Mouse (Mus musculus): Measurements from ENCODE around the gene Adam23. TPM values are rescaled to one million over a fixed set of nuclear protein-coding genes. Genes with fewer than 3 reads are reported as not detected.
"Not testable (repeated sequence)": the region's sequence is repeated elsewhere in the genome, so short reads cannot be mapped to it uniquely, and the experiment has no call there.

The Adam23 gene
- total RNA-seq, 2 experiments from 2014 or later: 12.8 to 16.4 TPM

DNA sequence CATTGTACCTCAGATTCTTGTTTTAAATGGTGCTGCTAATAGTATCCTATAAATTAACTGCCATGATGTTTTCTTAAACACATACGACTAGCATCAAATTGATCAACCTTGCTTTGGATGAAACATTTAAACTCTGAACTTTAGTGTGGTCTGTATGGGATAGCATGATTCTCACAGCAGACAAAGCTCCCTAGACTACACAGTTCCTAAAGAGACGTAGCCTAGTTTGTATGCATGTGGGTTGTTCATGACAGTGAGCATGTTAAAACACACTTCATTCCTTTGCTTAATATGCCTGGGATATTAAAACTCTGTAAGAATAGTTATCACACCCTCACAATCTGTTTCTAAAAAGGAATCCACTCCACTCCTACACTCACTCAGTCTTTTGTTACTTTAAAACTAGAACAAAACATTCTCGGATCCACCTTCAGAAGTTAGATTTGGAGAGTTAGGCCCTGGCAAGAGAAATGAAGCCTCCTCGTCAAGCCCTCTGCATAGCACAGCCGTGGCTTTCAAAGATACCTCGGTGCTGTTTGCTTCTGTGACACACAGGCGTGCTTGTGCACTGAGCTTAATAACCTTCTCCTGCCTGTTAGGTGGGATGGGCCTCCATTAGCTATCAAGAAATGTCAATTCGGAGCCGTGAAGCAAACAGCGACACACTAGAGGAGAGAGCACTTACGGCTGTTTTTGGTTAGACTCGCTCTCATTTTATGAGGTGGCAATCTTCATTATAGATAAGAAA is 128.3 kb downstream of the Adam23 start:
- no peak for DNase-seq (ENCODE audit: low spot score in 2 of 2)

DNA sequence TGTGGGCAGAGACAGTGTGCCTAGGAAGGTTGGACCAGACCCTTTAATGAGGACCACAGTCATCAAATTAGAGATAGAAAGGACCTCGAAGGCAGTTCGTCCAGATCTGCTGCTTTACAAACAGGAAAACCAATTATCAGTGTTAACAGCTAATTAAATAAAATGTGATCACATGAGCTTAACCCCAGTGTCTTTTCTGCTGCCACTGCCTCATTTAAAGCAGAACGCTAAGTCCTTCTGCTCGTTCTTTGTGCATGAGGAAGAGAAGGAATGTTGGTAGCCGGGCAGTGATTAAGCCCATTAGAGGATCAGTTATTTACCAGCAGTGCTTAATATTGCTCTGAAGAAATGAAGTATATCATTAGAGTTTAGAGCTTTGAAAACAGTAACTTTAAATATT is 131.1 kb downstream of the Adam23 start:
- DNase-seq (ENCODE audit: low spot score in 2 of 2): no peak

- DNase-seq (ENCODE audit: low spot score in 2 of 2): no peak
These were observed 133.5 kb downstream of the Adam23 start for GRCm38 (mm10) chr1:63579153-63579552.

- DNase-seq (ENCODE audit: low spot score in 2 of 2): no peak
These were observed 141.2 kb downstream of the Adam23 start for GRCm38 (mm10) chr1:63586869-63587268.

- no peak for DNase-seq (ENCODE audit: low spot score in 2 of 2)
These were observed 158.3 kb downstream of the Adam23 start for GRCm38 (mm10) chr1:63603870-63604500.

GRCm38 (mm10) chr1:63609613-63610012 is 163.9 kb downstream of the Adam23 start:
- no peak for DNase-seq (ENCODE audit: low spot score in 2 of 2)

GRCm38 (mm10) chr1:63614594-63614993 is 168.9 kb downstream of the Adam23 start:
- DNase-seq (ENCODE audit: low spot score in 2 of 2): peak; percentile 43 to 50

DNA sequence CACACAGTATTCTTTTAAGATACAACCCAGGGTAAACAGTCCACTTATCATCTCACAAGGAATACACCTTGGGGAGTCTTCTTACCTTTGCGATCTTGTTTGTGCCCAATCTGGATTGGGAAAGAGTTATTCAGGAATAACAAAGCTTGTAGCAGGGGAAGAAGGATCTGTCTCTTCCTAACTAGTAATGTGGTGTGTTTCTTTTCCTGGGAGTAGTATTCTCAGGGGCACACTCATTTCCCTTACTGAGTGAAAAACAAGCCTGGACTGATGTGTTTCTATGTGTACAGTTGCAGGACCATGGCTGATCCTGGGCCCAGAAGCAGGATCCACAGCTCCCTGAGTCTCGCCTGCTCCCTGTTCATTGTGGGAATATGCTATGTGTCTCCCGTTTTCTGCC is 170.0 kb downstream of the Adam23 start, which contains the start of gene Gm39653:
Gene Gm39653 (plus strand): TSS at position 301 of the 400 bp plus-strand sequence.
- DNase-seq (ENCODE audit: low spot score in 2 of 2): no peak

DNA sequence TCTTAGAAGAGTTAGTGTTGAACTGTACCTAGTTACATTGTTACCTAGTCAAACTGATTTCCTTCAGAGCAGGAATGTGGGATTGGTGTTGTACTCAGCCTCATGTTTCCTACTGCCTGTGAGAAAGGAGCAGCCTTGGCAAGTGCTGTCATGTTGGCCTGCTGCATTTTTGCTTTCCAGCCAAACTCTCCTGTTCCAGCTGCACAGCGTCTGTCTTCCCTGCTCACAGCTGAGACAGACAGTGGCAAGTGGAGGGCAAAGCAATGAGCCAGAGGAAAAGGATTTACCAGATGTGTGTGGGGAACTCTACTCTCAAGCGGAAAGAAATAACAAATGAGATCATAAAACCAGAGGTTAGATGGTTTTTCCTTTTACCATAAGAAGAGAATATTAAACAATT is 182.5 kb downstream of the Adam23 start:
- DNase-seq (ENCODE audit: low spot score in 2 of 2): no peak

DNA sequence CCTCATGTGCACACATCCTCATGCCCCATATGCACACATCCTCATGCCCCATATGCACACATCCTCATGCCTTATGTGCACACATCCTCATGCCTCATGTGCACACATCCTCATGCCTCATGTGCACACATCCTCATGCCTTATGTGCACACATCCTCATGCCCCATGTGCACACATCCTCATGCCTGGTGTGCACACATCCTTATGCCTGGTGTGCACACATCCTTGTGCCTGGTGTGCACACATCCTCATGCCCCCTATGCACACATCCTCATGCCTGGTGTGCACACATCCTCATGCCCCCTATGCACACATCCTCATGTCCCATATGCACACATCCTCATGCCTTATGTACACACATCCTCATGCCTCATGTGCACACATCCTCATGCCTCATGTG is 184.7 kb downstream of the Adam23 start:
- DNase-seq (ENCODE audit: low spot score in 2 of 2): not testable (repeated sequence)

DNA sequence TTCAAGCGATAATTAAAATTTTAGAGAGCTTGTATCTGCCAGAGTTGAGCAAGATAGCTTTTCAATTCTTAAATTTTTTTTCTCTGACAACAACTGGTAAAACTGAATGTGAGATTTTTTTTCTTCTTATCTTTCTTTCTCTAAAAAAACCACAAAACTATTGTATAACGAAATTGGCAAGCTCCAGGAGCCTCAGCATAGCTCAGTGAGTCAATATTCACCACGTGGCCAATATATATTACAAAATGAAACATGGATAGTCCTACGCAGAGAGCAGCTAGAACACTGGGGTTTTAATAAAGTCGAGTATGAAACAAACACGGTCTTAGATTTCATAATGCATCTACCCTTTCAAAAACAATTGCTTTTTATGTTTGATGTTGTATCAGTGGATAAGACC is 194.2 kb downstream of the Adam23 start:
- DNase-seq (ENCODE audit: low spot score in 2 of 2): no peak

Other genes starting within 250 kb of the Adam23 start
- under 1 TPM; 0.26 to 0.43 TPM for gene Gpr1, start 231.3 kb upstream of the Adam23 start, total RNA-seq (2021)
- gene Zdbf2, start 172.6 kb upstream of the Adam23 start, total RNA-seq (2021): 10 to 100 TPM; 10.8 to 23.1 TPM
- not detected for gene Gm39653, start 170.1 kb downstream of the Adam23 start, total RNA-seq (2021)
- gene Dytn, start 241.0 kb downstream of the Adam23 start, total RNA-seq (2021): not detected

Data from adrenal gland, adult 18-20 months (tissue).